Mouse (Mus musculus): ENCODE data around the gene Tspan32.

Tspan32 gene

GRCm38 (mm10) chr7:143055499-143056186, 50.8 kb downstream of the Tspan32 start:
- no peak for DNase-seq

DNA sequence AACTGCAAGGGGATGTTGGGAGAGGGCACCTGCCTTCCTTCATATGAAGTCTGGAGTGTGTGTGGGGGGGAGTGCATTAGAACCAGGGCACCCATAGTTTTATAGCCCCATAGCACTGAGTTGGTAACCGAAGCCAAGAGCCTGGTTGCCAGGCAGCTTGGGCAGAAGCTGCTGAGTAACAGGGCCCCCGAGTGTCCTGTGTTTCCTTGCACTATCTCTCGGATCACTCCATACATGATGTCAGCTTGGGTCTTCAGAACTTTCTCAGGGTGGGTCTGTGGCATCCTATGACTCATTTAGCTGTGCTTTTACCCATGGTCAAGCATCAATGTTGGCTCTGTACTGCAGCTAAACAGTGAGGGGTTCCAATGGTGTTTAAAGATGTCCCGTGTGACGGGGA, 52.2 kb downstream of the Tspan32 start:
- no peak for DNase-seq

DNA sequence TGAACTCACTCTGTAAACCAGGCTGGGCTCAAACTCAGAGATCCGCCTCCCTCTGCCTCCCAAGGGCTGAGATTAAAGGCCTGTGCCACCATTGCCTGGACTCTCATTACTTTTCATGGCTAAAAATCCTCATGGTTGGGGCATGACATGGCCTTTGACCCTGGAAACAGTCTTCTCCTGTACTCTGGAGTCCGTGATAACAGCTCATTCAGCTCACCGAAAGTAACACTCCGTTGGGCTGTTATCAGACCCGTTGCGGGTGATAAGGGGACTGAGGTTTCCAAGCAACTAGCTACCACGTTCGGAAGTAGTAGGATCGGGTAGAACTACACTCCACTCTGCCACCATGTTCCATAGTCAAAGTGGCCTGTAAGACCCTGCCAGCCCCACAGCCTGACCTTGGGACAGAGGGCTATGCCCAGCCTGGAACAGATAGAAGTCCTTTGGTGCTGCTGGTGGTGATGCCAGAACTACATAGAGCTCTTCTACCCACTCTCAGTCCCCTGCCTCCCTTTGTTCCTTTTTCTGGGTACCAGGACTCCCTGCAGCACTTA, 52.9 kb downstream of the Tspan32 start:
- DNase-seq = no peak

DNA sequence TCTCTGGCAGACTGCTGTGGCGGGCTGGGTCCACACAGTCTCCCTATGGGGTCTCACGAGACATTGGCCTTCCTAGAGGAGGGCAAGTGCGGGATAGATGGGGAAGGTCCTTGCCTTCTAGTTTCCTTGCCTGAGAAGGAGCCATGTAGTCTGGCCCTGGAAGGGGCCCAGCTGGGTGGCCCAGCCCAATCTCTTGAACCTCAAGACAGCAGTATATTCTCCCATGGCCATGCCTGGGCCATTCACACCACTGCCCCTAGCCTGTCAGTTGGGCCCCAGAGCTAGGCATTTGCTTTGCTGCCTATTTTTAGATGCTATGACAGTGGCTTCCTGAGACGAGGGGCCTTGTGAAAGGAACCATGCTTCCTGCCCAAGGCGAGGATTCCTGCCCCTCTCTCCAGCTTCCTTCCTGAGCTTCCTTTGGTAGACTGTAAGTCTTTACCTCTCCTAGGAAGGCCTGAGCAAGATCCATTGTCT, 53.4 kb downstream of the Tspan32 start:
- DNase-seq = no peak

DNA sequence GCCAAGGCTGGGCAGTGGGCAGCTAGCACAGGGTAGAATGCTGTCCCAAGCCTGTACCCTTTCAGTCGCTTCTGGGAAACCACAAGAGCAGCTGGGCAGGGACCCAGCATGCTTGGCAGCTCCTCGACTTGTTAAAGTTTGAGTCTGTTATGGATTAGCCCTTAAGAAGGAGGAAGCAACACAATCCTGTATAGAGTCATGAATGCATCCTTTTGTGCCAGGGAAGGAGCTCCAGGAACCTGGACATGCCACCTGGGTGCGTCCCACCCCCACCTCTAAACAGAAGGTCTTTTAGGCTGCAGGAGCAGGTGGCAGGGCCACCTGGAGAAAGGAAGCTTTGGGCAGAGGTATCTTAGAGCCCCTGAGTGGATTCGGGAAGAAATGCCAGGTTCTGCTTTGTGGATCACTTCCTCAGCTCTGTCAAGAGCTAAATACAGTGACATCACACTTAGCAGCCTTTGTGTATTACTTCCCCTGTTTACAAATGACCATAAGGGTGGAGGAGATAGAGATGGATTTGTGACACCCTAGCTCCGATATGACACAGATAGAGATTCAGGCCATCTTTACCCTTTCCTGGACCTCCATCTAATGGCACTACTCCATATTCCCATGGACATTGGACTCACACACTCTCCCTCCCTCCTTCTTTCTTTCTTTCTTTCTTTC, 54.5 kb downstream of the Tspan32 start:
- DNase-seq = peak; percentile 56

DNA sequence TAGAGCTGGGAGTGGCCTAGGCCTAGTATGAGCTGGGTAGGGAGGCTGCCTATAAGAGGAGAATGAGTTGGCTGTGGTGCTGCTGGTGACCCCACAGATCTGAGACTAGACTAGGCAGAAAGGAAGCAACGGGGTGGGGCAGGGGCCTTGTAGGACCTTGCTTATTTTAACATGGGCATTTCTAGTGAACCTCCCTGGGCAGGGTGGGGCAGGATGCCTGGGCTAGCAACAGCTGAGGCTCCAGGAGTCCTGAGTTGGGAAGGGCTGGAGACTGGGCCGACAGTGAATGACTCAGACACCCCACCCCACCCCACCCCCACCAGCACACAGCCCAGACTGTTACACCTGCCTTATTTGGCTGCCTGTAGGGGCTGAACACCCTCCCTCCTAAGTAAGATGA, 57.9 kb downstream of the Tspan32 start:
- DNase-seq = no peak

DNA sequence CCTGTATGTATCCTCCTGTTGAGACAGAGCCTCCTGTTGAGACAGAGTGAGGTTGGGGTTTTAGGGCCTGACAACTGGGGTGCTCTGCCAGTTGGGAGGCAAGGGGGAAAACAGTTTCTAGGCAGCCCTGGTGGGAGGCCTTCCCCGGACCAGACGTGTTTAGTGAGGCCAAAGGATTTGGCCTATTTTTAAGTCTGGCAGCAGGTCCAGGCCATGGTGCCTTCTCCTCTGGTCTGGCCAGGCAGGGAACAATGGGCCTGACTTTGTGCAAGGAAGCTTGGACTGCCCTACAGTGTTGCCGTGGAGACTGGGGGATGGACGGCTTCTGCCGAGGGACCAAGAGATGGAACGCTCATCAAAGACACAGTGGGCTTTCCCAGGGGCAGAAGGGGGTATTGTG, 59.4 kb downstream of the Tspan32 start:
- DNase-seq = no peak

GRCm38 (mm10) chr7:143065692-143066091, 60.8 kb downstream of the Tspan32 start:
- no peak for DNase-seq

GRCm38 (mm10) chr7:143067469-143067868, 62.6 kb downstream of the Tspan32 start:
- DNase-seq = no peak

DNA sequence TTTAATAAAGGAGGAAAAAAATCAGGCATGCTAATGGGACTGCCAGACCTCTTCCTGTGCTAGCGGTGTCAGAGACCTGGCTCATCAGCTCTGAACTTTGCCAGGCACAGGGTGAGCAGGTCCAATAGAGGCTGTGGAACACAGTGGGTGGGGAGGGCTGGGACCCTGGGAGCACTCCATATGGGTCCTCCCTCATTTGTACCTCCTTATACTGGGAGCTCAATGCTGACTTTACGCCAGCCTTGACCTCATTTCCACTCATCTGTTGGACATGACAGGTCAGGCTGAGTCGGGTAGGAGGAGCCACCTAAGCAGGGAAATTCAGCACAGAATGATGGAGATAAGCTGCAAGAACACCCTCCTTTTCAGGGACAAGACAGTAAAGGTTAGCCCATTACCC, 63.1 kb downstream of the Tspan32 start:
- no peak for DNase-seq

GRCm38 (mm10) chr7:143068316-143068881, 63.6 kb downstream of the Tspan32 start:
- DNase-seq = peak; percentile 66

GRCm38 (mm10) chr7:143068882-143069591, 64.2 kb downstream of the Tspan32 start, which contains the start of gene Tssc4:
Gene Tssc4 (plus strand): TSS chr7:143069249.
- peak; percentile 94 for DNase-seq

Data from right cerebral cortex, postnatal 4 days (tissue).